Mouse (Mus musculus) testis, adult 2 months (tissue): ENCODE data around the gene Col4a3bp.

ENCODE experiments used
- CTCF ChIP-seq: fragments of 200-500 bp; IDR thresholded peaks from 2 replicates; pipeline ENCODE4 v1.5.1; 2012; ENCODE audit warnings: low read depth, mild to moderate bottlenecking, inconsistent platforms, low read length, moderate library complexity; ENCODE audit not compliant: control insufficient read depth, insufficient read depth, insufficient replicate concordance
- POLR2A ChIP-seq: fragments of 200-500 bp; IDR thresholded peaks from 2 replicates; pipeline ENCODE4 v1.6.1; 2012; ENCODE audit warnings: low read depth, mild to moderate bottlenecking, inconsistent platforms, low read length, moderate library complexity; ENCODE audit not compliant: control insufficient read depth

DNA sequence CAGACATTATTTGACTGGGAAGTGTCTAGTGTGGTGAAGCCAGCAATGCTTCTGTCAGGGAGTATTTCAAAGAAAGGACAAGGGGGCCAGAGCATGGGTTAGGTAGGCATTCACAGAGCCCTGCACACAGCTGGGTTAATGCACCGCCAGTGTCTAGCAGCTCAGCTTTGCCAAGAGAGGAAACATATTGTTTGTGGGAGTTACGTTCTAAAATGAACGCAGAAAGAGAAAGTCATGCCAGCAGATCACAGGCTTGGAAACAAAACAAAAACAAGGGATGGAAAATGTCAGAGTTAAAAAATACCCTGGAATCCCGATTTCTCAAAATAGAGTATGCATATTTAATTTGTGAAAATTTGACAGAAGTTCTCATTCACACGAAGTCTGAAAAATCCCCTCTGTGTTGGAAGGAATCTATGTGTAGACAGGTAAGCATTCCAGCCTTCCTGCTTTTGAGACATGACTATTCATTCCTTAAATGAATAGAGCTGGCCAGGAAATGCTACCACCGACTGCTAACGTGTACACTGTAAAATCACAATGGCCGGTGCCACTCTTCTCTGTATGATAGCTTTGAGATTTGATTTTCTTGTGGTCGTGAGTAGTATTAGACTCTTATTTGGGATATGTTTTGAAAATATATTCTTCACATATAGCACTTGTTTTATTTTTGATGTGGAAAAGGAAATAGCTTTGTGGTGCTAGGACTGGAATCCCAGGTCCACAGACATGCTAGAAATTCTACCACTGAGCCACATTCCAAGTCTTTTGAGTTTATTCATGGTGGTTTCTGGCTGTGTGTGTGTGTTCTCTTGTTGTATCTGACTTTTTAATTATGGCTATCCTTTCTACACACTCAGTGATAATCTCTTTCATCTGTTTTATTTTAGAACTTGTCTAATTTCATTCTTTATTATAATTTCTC, 138.0 kb downstream of the Col4a3bp start:
- TF ChIP-seq POLR2A (no peak), CTCF (no peak)
